Mouse (Mus musculus): ENCODE results near the gene Gypa.

Gene Gypa

DNA sequence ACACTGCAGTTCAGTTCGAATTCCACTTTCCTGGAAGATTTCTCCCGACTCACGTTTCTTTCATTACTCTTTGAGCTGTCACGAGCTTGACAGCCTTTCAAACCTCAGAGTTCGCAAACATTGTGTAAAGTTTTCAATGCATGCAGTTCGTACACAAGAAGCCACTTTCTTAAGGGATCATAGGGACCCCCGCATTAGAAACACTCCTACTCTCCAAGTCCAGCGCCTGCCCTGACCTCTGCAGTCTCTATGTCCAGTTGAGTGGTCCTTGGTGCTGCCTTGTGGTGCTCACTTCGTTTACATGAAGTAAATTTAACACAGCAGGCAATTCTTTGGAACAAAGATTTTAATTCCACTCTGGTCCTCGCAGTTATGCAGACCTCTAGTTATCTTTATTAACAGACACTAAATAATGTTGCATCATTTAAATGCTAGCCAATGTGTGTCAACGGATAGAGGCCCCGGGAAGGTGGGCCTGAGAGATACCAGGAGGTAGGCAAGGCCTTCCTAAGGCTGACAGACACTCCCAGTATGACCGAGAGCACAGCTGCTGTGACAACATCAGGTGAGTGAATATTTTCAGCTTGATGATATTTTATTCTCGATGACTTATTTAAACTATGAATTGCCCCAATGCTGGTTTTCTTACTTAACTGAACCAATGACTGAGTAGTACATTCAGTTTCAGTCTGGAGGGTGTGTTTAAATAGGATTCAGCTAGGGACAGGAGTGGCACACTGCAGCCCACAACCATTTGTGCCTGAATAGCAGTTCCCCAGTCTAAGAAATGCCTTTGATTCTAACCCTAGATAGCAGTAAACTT lies at the start of gene Gypa:
TSS of gene Gypa (plus strand) at position 259 of the 823 bp plus-strand sequence.
- DNase-seq (ENCODE audit: low read depth, low spot score): no peak

DNA sequence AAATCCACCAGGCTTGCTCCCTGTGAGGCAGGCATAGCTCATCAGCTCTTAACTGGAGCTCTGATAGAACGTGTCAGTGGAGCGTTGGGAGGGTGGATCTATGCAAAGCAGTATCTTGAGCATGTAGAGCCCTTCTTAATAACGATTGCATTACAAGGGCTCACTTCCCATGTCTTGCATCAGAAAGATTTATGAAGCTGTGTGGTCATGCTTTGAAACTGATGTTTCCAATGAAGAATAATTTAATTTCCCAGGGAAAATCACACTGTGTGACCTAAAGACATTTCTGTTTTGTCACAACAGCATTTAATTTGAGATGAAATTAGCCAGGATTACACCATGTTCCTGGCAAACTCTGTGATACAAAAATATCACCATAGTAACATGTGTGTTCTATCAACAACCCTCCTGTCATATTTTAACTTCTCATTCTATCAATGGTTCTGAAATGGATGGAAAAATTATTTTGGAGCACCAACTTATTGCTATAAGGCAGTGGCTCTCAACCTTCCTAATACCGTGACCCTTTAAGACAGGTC lies 49.0 kb upstream of the Gypa start:
- DNase-seq (ENCODE audit: low read depth, low spot score): no peak

DNA sequence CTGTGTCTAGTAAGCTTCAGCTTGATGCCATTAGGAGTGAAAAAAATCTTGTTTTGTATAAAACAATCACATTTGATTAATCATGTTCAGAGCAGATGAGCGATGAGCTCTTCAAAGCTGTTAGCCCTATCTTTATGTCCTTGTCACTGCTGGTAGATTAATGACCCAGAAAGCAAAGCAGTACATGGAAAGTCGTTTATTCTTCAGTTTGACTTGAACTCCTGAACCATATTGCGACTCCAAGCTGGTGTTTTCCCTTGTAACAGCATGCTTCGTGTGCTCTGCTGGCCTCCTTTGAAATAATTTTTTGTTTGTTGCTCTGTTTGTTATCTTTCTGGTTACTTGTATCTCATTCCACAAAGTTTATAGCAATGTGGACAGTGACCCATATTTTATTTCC lies 46.4 kb upstream of the Gypa start:
- DNase-seq (ENCODE audit: low read depth, low spot score): no peak

DNA sequence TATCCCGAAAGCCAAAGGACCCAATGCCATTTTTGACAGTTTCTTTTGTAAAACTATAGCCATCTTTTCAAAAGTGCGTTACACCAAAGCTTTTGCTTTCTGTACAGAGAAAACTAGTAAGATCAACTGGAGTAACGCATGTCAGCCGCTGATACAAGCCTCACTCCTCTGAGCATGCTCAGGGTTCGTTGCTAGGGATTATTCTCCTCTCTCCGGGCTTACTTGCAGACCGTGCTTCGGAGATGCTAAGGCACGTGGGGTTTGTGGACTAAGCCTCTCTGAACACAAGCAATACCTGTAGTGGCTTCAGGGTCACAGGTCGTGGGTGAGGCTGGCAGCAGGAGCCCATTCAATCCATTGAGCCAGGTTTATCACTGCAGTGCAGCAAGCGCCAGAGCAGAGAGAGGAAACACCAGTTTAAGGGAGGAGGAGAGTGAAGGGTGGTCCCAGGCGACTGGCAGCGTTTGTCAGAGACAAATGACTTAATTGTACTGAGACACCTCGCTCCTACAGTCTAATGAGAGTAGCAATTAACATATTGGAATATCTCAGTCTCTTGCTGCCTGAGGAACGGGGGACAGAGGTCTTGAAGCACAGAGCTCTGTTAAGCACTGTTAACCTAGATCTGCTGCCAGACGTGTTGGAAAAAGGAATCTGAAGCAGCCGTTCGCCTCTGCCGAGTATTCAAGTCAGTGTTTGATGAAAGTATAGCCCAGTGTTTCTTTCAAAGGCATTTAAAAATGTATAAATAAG lies 41.5 kb upstream of the Gypa start:
- DNase-seq (ENCODE audit: low read depth, low spot score): no peak

DNA sequence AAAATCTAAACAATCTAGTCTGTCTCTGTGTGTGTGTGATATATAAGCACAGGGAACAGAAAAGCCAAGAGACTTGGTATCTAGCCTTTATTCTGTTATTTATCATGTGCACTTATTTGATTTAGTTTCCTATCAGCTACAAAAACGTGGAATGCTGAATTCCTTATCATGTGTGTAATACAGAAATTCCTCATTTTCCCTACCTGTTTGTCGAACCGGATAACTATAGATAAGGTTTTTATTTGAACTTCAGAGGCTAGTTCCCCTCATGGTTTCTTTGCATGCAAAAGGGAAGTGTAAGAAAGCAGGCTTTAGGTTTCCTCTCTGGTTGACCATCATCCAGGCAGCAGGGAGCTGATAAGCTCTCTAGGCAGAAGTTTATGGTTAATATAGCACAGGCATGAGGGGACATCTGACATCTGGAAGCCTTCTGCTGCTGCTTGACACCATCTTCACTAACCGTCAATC lies 30.1 kb upstream of the Gypa start:
- DNase-seq (ENCODE audit: low read depth, low spot score): no peak

DNA sequence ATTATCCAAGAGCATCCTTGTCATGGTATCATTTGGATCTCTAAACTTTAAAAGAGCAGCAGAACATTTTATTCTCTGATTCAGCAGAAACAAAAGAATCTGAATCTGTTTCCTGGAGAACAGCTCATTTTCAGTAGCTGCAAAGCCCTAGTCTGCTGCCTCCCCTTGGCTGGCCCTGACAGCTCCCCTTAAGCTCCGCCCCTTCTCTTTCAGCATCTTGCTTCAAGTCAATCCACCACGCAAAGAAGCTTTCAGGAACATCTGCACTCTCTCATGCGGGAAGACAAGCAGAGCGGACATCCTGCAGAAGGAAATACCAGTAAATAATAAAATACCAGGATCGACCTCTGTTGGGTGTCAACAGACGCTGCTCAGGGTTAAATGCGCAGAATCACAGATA lies 18.6 kb upstream of the Gypa start:
- no peak for DNase-seq (ENCODE audit: low read depth, low spot score)

DNA sequence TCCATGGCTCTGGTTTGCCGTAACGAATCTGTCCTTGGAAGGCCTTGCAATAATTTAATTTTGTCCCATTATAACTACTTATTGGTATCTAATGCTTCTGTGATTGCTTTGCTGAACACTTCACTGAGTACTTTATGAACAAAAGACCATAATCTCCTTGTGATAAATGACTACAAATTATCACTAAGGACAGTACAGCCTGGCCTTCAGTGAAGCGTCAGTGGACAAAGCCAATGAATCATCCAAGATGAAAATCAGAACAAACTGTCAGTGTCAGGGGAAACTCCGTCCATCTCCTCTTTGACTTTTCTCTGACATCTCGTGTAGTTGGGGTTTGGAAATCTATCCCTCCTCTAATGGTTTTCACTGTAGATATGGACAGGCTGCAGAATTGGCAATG lies 15.4 kb upstream of the Gypa start:
- DNase-seq (ENCODE audit: low read depth, low spot score): no peak

DNA sequence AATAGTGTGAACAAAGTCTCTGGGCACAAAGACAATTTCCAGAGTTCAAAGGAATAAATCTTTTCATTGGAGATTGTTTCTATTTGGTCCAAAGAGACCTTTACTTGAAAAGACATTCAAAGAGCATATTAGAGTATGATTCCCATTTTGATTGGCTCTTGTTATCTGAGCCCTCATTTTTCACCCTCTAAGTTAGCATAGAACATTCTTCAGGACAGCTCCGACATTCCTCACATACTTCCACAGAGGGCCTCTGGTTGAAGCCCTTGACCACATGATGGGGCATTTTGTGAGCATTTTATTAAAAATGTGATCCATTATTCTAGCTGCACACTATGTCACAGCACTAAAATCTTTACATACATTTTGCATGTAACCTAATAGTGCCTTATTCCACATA lies 14.5 kb upstream of the Gypa start:
- no peak for DNase-seq (ENCODE audit: low read depth, low spot score)

DNA sequence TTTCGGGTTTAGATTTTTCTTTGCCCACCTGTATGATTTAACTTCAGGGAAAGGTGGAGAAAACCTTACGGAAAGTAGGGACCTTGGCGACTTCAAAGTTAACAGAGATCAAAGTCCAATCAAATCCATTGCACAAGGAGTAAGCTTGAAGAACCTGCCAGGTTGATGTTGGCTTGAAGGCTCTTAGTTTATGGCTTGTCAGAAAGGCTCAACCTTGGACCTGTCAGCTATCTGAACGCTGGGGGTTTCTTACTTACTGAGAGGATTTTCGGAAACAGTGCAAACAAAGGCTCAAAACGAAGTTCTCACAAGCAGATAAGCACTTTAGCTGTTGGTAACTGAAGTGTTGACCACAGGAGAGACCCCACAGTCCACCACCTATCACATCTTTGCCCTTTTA lies 11.4 kb upstream of the Gypa start:
- no peak for DNase-seq (ENCODE audit: low read depth, low spot score)

DNA sequence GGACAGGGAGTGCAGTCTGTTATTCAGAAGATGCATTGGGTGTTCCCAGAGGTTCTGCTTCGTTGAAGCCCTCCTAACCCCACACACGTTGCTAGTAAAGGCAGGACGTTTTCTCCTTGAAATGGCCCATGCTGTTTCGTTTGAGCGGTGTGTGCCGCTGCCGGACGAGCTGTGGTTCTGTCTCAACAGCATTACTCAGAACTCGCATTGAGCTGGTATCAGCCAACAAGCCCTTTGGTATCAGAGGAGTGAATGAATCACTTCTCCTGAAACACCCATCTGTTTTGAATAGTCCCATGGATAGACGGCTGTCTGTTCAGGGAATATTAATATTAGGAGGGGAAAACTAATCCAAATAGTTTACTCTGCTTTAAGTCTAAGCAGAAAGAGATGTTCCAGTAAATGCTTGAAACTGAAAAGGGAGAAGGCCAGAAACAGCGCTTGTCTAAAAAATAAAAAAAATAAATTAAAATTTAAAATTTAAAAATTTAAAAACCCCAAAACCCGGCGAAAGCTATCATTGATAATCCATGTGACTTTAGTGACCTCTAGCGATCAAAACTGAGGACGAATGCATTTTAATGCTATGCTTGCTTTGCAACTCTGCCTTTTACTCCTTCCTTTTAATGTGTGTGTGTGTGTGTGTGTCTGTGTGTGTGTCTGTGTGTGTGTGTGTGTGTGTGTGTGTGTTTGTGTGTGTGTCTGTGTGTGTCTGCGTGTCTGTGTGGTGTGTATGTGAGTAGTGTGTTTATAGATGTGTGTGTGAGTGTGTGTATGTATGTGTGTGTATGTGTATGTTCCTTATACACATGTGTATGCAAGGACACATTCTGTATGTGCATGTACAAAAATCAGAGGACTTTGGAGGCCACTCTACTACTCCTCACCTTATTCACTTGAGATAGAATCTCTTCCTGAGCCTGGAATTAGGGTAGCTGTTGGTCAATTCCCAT lies 10.5 kb upstream of the Gypa start:
- DNase-seq (ENCODE audit: low read depth, low spot score): no peak

DNA sequence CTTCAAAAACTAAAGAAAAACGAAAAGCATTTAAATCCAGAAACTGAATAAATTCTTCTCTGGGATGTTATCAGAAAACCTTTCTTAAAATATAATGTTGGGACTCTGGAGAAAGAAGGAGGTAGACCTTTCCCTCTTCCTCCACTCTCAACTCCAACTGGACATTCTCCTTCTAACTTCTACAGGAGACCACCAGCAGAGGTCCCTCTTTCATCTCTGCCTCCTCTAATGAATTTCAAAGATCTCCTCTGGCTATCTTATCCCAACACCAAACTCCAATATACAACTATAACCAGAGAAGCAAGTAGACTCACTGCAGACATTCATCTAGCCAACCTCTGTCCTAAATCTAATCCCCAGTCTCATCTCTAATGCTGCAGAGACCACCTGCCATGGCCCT lies 2.0 kb upstream of the Gypa start:
- no peak for DNase-seq (ENCODE audit: low read depth, low spot score)

DNA sequence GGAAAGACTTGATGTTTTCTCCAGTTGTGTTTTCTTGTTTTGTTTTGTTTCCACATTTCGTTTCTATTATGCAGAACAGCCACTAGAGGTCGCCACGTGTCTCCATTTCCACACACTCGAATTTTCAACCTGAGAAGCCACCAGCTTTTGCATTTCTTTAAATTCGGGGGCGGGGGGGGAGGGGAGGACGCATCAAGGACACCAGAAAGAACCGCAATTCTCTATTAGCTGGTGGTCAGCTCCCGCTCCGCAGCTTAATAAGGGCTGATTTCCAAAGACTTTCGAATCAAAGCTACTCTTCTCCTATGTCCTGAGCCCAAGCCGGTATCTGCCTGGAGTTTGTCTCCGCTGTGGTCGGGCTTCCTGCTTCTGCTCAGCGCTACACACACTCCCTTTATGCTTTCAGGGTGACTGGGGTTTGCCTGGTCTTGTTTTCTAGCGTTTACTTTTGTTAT lies 567 bp upstream of the Gypa start:
- peak; percentile 18 for DNase-seq (ENCODE audit: low read depth, low spot score)

DNA sequence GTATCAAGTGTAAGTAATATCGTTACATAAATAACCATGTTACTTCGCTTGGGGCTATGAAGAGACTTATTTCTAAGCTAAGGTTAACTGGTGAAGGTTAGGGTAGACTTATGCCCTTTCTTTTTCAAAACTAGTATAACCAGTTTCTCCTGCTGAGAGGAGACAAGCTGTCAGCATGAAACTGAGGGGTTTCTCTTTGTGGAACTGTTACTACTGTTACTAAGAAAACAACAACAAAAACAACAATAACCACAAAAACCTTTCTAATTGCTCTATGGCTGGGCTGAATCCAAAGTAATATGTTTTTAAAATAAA lies 722 bp downstream of the Gypa start:
- DNase-seq (ENCODE audit: low read depth, low spot score): no peak

DNA sequence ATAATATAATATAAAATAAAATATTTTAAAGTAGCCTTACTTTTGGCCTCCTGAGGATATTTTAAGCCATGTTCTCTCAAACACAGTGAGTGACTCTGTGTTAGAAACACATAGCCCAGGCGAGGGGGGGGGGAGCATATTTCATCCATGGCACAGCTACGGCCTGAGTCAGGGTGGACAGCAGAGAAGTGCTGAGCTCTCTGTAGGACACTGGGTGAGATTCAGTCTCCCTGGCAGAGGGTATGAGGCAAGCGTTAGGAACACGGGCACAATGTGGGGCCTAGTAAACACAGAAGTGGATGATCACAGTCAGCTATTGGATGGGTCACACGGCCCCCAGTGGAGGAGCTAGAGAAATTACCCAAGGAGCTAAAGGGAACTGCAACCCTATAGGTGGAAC lies 1.2 kb downstream of the Gypa start:
- DNase-seq (ENCODE audit: low read depth, low spot score): no peak

DNA sequence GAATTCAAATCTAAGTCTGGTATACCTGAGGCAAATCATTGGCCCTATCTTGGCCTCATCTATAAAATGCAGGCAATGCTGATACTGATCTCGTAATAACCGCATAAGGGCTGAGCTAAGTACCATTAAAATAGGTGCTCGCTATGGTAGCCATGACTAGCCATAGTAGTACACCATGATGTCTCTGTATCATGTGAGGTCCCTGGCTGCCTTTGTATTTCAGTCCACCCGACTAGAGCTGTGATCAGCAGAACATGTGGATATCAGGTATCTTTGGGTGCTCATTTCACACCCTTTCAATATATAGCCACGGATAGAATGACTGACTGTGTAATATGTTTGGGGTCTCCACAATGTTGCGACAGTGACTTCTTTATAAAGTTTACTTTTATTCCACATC lies 1.9 kb downstream of the Gypa start:
- no peak for DNase-seq (ENCODE audit: low read depth, low spot score)

DNA sequence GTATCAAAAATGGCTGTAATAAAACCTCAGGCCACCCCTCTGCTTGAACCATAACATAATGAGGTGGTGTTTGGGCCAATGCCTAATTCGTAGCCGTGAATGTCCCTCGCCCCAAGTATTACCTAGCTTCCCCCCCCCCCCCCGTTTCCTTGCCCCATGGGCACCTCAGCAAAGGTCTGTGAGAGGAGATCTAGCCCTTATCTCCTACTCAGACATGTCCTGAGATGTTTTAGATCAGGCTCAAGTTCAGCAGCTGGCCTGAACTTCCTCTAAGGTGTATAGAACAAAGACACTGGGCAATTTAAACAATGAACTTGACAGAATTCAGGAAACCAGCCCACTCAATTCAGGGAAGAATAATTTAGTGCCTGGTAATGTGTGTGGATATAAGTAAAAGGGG lies 3.7 kb downstream of the Gypa start:
- no peak for DNase-seq (ENCODE audit: low read depth, low spot score)

DNA sequence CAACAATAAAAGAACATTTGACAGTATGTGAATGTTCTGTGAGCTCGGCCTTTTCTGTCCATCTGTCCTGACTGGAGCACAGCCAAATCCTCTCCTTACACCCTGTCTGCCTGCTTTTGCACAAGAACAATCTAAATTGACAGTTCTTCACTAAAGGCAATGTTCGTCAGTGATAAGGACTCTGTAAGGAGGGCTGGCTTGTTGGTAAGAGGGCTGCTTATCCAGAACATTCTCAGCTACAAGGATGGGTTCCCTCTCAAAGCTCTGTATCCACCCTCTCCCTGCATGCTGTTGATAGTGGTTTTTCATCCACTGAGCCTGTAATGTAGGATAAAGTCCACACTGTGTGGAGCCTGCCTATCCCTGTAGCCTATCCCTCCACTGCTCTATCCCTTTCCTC lies 6.7 kb downstream of the Gypa start:
- no peak for DNase-seq (ENCODE audit: low read depth, low spot score)

DNA sequence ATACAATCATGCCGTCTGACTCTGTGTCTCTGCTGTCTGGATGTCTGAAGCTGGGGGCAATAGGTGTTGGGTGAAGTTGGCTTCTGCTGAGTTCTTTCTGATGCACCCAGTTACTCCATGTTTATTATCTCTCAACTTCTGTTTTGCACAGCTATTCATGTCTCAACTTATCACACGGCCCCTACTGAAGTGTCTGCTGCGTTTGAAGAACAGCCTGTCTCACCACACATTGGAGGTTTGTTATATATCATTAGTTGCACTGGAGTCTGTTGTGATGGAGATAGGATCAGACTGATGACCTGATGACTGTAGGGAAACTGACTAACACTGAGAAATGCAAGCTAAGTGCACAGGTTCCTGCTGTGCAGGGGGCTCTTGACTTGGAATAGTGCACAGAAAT lies 7.2 kb downstream of the Gypa start:
- DNase-seq (ENCODE audit: low read depth, low spot score): no peak

DNA sequence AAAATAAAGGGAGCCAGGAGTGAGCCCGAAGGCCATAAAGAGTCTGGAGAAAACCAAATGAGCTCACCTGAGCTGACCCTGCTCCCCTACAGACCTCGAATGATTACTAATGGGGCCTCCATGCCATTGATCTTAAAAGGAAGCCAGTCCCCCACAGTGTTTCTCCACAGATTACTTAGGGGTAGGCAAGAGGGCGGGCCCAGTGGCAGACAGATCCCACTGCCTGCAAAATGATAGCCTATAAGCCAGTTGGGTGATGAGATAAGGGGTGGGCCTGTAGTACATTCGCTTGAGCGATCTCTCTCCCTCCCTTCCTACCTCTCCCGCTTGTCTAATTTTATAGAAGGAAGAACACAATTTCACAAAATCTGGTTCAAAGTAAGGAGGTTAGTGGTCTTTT lies 7.7 kb downstream of the Gypa start:
- no peak for DNase-seq (ENCODE audit: low read depth, low spot score)

DNA sequence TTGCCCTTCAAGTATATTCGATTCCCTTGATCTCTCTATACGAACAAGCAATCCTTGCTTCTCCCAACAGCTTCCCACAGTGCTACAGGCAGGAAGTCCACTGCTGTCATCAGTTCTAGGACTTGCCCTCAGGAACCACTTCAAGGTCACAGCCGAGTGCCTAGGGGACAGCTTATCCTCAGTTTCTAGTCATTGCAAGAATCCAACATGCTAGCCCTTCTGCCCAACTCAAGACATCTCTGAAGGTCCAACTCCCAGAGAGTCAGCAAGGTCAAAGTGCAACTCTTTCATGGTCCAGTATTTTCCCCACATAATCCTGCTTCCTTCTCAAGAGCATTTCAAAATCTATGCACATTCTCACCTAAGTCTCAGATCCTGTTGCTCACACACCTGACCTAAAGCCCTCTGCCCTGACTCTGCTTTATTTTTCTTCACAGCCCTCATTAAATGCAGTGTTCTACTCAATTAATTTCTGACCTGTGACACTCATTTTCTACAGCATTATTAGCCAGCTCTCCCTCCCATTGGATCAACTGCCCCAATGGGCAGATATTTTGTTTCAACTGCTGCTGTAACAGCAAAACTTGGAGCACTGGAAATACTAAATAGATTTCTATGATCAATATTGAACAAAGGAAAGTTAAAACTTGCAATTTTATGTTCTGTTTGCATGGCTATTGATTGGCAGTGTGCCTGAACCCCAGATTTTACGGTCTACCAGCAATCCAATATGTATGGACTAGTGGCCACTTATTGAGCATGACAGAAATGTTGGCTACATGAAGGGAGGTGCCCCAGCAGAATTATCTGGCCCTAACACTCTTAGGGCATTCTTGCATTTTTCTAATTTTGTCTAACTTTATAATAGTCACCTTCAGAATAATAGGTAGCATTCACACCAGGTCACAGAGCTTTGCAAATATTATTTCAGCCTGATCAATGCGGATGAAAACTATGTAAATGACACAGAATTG lies 33.1 kb downstream of the Gypa start:
- DNase-seq (ENCODE audit: low read depth, low spot score): no peak

DNA sequence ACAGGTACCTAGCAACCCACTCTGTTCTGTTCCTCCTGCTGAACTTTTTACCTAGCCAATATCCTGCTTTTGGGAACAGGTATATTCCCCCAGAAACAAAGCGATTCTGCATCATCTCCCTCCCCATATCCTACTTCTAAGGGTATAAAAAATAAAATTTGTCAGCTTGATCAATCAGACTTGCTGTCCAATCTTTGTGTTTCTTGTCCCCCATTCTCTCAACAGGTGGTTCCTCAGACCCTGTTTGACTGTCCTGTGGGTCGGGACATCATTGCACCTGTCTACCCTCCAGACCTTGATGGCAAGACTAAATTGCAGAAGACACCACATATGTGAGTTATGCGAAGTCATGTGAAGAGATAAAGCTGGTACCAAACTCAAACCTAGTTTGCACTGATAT lies 48.3 kb downstream of the Gypa start:
- no peak for DNase-seq (ENCODE audit: low read depth, low spot score)

All from retina, adult 2 months (tissue).